Mouse (Mus musculus): ENCODE results near the gene Ctnnb1.

The Ctnnb1 gene

GRCm38 (mm10) chr9:120961969-120962700 is 33.1 kb downstream of the Ctnnb1 start:
- DNase-seq: peak; percentile 57 to 68

- DNase-seq: no peak
Observed at GRCm38 (mm10) chr9:120963104-120963503, 34.1 kb downstream of the Ctnnb1 start.

GRCm38 (mm10) chr9:120963720-120964119 is 34.7 kb downstream of the Ctnnb1 start:
- no peak for DNase-seq

GRCm38 (mm10) chr9:120964224-120964623 is 35.2 kb downstream of the Ctnnb1 start:
- DNase-seq: no peak

- no peak for DNase-seq
Observed at GRCm38 (mm10) chr9:120965007-120965406, 36.0 kb downstream of the Ctnnb1 start.

- no peak for DNase-seq
Observed at GRCm38 (mm10) chr9:120973026-120973515, 44.1 kb downstream of the Ctnnb1 start.

GRCm38 (mm10) chr9:120974209-120974608 is 45.2 kb downstream of the Ctnnb1 start:
- DNase-seq: no peak

GRCm38 (mm10) chr9:120976158-120976557 is 47.1 kb downstream of the Ctnnb1 start:
- DNase-seq: peak; percentile 62 to 72

GRCm38 (mm10) chr9:120976856-120977255 is 47.8 kb downstream of the Ctnnb1 start:
- DNase-seq: no peak

GRCm38 (mm10) chr9:120981777-120982176 is 52.8 kb downstream of the Ctnnb1 start:
- DNase-seq: no peak

- no peak for DNase-seq
Observed at GRCm38 (mm10) chr9:120983849-120984248, 54.8 kb downstream of the Ctnnb1 start.

GRCm38 (mm10) chr9:120984509-120984908 is 55.5 kb downstream of the Ctnnb1 start:
- DNase-seq: no peak

GRCm38 (mm10) chr9:120985009-120985408 is 56.0 kb downstream of the Ctnnb1 start:
- peak; percentile 47 to 60 for DNase-seq

- DNase-seq: peak; percentile 55 to 66
Observed at GRCm38 (mm10) chr9:120985524-120985923, 56.5 kb downstream of the Ctnnb1 start.

GRCm38 (mm10) chr9:120986255-120986654 is 57.2 kb downstream of the Ctnnb1 start:
- no peak for DNase-seq

GRCm38 (mm10) chr9:120986994-120987393 is 58.0 kb downstream of the Ctnnb1 start:
- no peak for DNase-seq

GRCm38 (mm10) chr9:120988088-120988487 is 59.1 kb downstream of the Ctnnb1 start:
- DNase-seq: no peak

GRCm38 (mm10) chr9:120989806-120990700 is 61.0 kb downstream of the Ctnnb1 start:
- no peak for DNase-seq

GRCm38 (mm10) chr9:120991801-120992200 is 62.8 kb downstream of the Ctnnb1 start:
- no peak for DNase-seq

GRCm38 (mm10) chr9:120993004-120993403 is 64.0 kb downstream of the Ctnnb1 start:
- DNase-seq: no peak

GRCm38 (mm10) chr9:120994223-120995155 is 65.5 kb downstream of the Ctnnb1 start:
- peak; percentile 61 to 70 for DNase-seq

- DNase-seq: no peak
Observed at GRCm38 (mm10) chr9:120998696-120999095, 69.7 kb downstream of the Ctnnb1 start.
